Mouse (Mus musculus): Measurements from ENCODE around the gene Palld. TPM values are rescaled to one million over a fixed set of nuclear protein-coding genes. Genes with fewer than 3 reads are reported as not detected.

Gene Palld
- polyA plus RNA-seq, 1 experiment from 2014 or later: 166 TPM

DNA sequence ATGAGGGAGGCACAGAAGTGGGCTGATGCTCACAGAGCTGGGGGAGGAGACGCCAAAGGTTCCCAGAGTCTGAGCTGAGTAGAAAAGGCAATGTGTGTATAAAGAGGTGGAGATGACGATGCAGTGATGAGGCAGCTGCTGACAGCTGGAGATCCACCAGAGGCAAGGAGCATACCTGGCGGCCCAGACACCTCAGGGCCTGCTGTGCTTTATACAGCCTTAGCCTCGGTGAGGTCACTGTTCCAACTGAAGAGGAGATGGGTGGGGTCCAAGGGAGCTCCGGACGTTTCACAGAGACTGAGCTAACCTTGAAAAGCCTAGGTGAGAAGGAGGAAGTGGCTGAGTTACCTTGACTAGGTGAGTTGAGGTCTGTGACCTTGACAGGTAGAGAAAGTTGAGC is 256.8 kb downstream of the Palld start:
- no peak overlapping the region for H3K4me2 ChIP-seq
- no peak overlapping the region for H3K27ac ChIP-seq (replicated peaks)
- H3K4me1 ChIP-seq: peaks cover 61% of the 10 kb centered on the region
- WGBS: 58% methylated on average over 6 of the region's 6 CpGs
- no peak overlapping the region for H3K4me3 ChIP-seq
- no peaks in the 10 kb centered on the region for H3K9me3 ChIP-seq
- ATAC-seq (ENCODE audit: extremely low read depth, insufficient number of reproducible peaks, low FRiP score, low TSS enrichment): no peak
- peaks cover 19% of the 10 kb centered on the region for H3K36me3 ChIP-seq
- no peaks in the 10 kb centered on the region for H3K27me3 ChIP-seq (replicated peaks)
- no peak overlapping the region for H3K9ac ChIP-seq

DNA sequence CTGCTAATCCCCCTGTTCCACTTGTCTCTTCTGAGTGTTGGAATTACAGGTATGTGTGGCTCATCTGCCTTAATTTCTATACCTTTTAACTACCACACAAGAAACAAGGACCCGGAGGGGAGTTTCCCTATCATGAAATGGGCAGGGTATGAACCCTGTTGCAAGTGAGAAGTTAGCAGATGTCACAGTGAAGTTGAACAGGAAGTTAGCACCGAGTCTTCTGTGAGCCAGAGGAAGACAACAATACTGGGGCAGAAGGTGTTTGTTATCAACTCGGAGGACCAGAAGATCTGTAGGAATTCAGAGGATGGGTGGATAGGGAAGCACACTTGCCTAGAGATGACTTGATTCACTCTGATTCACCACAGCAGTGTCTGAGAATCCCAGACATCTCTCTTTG is 259.3 kb downstream of the Palld start:
- no peak overlapping the region for H3K27ac ChIP-seq (replicated peaks)
- no peaks in the 10 kb centered on the region for H3K9me3 ChIP-seq
- H3K4me3 ChIP-seq: no peak overlapping the region
- peaks cover 19% of the 10 kb centered on the region for H3K36me3 ChIP-seq
- no peaks in the 10 kb centered on the region for H3K27me3 ChIP-seq (replicated peaks)
- H3K4me2 ChIP-seq: no peak overlapping the region
- H3K4me1 ChIP-seq: peaks cover 59% of the 10 kb centered on the region
- H3K9ac ChIP-seq: no peak overlapping the region
- no peak for ATAC-seq (ENCODE audit: extremely low read depth, insufficient number of reproducible peaks, low FRiP score, low TSS enrichment)
- WGBS: 47% methylated on average over 3 of the region's 3 CpGs

GRCm38 (mm10) chr8:61642358-61642847 is 260.1 kb downstream of the Palld start:
- Histone ChIP-seq H3K4me3 (no peak overlapping the region), H3K9ac (no peak overlapping the region), H3K36me3 (peaks cover 22% of the 10 kb centered on the region), H3K27ac (replicated peaks) (peak overlapping the region; percentile 66), H3K4me1 (peaks cover 58% of the 10 kb centered on the region), H3K4me2 (no peak overlapping the region), H3K9me3 (no peaks in the 10 kb centered on the region), H3K27me3 (replicated peaks) (no peaks in the 10 kb centered on the region)
- 44% methylated on average over 4 of the region's 4 CpGs for WGBS
- no peak for ATAC-seq (ENCODE audit: extremely low read depth, insufficient number of reproducible peaks, low FRiP score, low TSS enrichment)

- Histone ChIP-seq H3K4me2 (no peak overlapping the region), H3K27me3 (replicated peaks) (no peaks in the 10 kb centered on the region), H3K4me3 (no peak overlapping the region), H3K36me3 (peaks cover 15% of the 10 kb centered on the region; the same call in 1 of the 2 replicates), H3K9me3 (no peaks in the 10 kb centered on the region), H3K27ac (replicated peaks) (no peak overlapping the region), H3K4me1 (peaks cover 57% of the 10 kb centered on the region), H3K9ac (no peak overlapping the region)
- 75% methylated on average over 2 of the region's 2 CpGs for WGBS
- ATAC-seq (ENCODE audit: extremely low read depth, insufficient number of reproducible peaks, low FRiP score, low TSS enrichment): no peak
Observed at GRCm38 (mm10) chr8:61639596-61639995, 262.9 kb downstream of the Palld start.

- WGBS: 43% methylated on average over 3 of the region's 3 CpGs
- Histone ChIP-seq H3K4me1 (peaks cover 62% of the 10 kb centered on the region), H3K4me2 (no peak overlapping the region), H3K36me3 (peaks cover 14% of the 10 kb centered on the region; the same call in 1 of the 2 replicates), H3K9me3 (no peaks in the 10 kb centered on the region), H3K27me3 (replicated peaks) (no peaks in the 10 kb centered on the region), H3K9ac (no peak overlapping the region), H3K27ac (replicated peaks) (peak overlapping the region; percentile 69), H3K4me3 (no peak overlapping the region)
- ATAC-seq (ENCODE audit: extremely low read depth, insufficient number of reproducible peaks, low FRiP score, low TSS enrichment): no peak
Observed at GRCm38 (mm10) chr8:61639008-61639407, 263.5 kb downstream of the Palld start.

DNA sequence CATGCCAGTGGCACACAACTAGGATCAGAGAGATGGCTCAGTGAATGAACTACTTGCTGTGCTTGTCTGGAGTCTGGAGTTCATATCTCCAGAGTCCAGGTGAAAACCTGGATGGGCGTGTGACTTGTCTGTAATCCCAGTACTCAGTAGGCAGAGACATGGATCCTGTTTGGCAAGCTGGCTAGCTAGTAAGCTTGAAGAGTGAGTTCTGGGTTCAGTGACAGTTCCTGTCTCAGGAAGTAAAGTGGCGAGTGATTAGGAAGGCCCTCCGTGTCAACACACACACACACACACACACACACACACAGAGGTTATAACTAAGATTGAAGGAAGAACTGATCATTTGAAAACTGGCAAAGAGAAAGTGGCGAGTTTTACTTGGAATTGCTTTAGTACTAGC is 264.8 kb downstream of the Palld start:
- H3K4me1 ChIP-seq: peaks cover 53% of the 10 kb centered on the region
- no peak for ATAC-seq (ENCODE audit: extremely low read depth, insufficient number of reproducible peaks, low FRiP score, low TSS enrichment)
- WGBS: 67% methylated on average over 4 of the region's 4 CpGs
- no peaks in the 10 kb centered on the region for H3K9me3 ChIP-seq
- no peak overlapping the region for H3K9ac ChIP-seq
- no peak overlapping the region for H3K4me2 ChIP-seq
- H3K27ac ChIP-seq (replicated peaks): no peak overlapping the region
- no peak overlapping the region for H3K4me3 ChIP-seq
- H3K36me3 ChIP-seq: peaks cover 7% of the 10 kb centered on the region; the same call in 1 of the 2 replicates
- no peaks in the 10 kb centered on the region for H3K27me3 ChIP-seq (replicated peaks)

DNA sequence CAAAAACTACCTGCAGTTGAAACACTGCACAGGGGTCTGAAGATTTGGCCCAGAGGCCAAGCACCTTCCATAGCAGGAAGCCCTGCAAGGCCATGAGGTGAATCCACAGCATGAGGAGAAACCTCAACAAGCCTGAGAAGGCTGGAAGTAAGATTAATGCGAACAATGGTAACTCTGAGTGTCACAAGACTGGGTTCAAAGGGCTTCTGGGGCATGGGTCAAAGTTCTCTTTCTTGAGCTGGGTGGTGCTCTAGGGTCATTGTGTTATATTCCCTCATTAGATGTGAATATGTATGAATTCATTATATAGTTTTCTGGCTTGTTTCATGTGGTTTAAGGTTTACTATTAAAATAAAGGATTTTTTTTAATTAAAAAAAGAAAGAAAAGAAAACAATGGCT is 267.7 kb downstream of the Palld start:
- H3K27me3 ChIP-seq (replicated peaks): no peaks in the 10 kb centered on the region
- peaks cover 8% of the 10 kb centered on the region for H3K36me3 ChIP-seq
- no peak overlapping the region for H3K27ac ChIP-seq (replicated peaks)
- no peak overlapping the region for H3K4me2 ChIP-seq
- 74% methylated on average over 1 of the region's 1 CpGs for WGBS
- H3K4me1 ChIP-seq: peaks cover 42% of the 10 kb centered on the region
- H3K9me3 ChIP-seq: no peaks in the 10 kb centered on the region
- no peak overlapping the region for H3K9ac ChIP-seq
- no peak for ATAC-seq (ENCODE audit: extremely low read depth, insufficient number of reproducible peaks, low FRiP score, low TSS enrichment)
- no peak overlapping the region for H3K4me3 ChIP-seq

GRCm38 (mm10) chr8:61632331-61632730 is 270.2 kb downstream of the Palld start:
- 66% methylated on average over 2 of the region's 2 CpGs for WGBS
- Histone ChIP-seq H3K27me3 (replicated peaks) (no peaks in the 10 kb centered on the region), H3K9ac (no peak overlapping the region), H3K36me3 (peaks cover 8% of the 10 kb centered on the region), H3K4me3 (no peak overlapping the region), H3K27ac (replicated peaks) (no peak overlapping the region), H3K4me2 (no peak overlapping the region), H3K9me3 (no peaks in the 10 kb centered on the region), H3K4me1 (peaks cover 19% of the 10 kb centered on the region)
- ATAC-seq (ENCODE audit: extremely low read depth, insufficient number of reproducible peaks, low FRiP score, low TSS enrichment): no peak

- Histone ChIP-seq H3K4me1 (peaks cover 28% of the 10 kb centered on the region), H3K27ac (replicated peaks) (no peak overlapping the region), H3K9me3 (no peaks in the 10 kb centered on the region), H3K27me3 (replicated peaks) (no peaks in the 10 kb centered on the region), H3K4me3 (no peak overlapping the region), H3K36me3 (peaks cover 8% of the 10 kb centered on the region; the same call in 1 of the 2 replicates), H3K9ac (no peak overlapping the region), H3K4me2 (no peak overlapping the region)
- ATAC-seq (ENCODE audit: extremely low read depth, insufficient number of reproducible peaks, low FRiP score, low TSS enrichment): no peak
- WGBS: 44% methylated on average over 1 of the region's 1 CpGs
Observed at GRCm38 (mm10) chr8:61629631-61629968, 272.9 kb downstream of the Palld start.

DNA sequence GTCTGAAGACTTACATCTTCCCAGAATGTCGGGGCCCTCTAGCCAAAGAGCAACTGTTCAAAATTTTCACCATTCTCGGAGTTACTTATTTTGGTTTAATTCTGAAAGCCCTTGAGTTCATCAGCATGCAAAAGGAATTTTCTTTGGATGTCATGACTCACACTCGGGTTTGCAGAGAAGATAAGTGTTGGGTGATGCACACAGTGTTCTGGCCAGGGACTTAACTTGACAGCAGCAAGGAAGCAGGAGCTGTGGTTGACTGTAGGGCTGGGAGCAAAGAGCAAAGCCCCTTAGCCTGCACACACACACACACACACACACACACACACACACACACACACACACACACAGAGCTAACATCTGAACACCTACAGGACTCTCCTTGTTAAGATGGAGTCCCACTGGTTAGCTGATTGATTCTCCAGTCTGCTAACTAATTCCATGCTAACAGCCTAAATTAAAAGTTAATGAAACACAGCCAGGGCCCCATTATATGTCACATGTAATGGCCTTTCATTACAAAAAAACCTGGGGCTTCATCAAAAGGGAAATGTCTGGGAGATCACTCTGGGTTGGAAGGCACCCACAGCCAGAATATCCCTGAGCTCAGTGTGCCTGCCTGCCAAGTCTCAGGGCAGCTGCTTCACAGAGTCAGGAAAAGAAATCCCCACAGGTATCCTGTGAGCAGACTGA is 273.4 kb downstream of the Palld start:
- no peaks in the 10 kb centered on the region for H3K9me3 ChIP-seq
- 60% methylated on average over 3 of the region's 3 CpGs for WGBS
- H3K4me2 ChIP-seq: no peak overlapping the region
- peaks cover 8% of the 10 kb centered on the region; the same call in 1 of the 2 replicates for H3K36me3 ChIP-seq
- H3K27me3 ChIP-seq (replicated peaks): no peaks in the 10 kb centered on the region
- H3K9ac ChIP-seq: no peak overlapping the region
- no peak for ATAC-seq (ENCODE audit: extremely low read depth, insufficient number of reproducible peaks, low FRiP score, low TSS enrichment)
- H3K27ac ChIP-seq (replicated peaks): no peak overlapping the region
- no peak overlapping the region for H3K4me3 ChIP-seq
- peaks cover 27% of the 10 kb centered on the region for H3K4me1 ChIP-seq

DNA sequence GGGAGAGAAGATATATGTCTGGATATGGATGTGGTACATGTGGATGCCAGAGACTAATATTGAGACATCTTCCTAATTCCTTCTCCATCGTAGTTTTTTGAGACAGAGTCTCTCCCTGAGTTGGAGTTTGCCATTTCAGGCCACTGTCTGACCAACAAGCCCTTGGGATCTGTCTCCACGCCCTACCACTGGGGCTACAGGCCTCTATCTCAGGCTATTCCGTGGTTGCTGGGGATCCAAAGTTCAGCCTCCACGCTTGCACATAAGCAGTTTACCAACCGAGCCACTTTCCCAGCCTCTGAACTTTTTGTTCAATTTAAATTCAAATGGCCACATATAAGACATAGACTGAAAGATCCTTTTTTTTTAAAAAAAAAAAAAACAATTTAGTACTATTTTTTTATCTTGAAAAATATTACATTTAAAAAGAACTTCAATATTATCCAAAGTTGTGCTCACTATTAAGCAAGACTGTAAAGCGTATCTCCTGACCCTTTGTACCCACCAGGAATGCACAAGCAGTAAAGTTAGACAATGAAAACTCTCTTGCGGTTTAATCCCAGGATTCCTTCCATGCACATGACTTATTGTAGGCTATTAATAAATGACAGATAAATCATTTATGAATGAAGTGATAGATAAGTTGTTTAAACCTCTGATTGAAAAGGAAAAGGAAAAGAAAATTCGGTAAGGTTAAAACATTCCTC is 276.1 kb downstream of the Palld start:
- Histone ChIP-seq H3K9ac (no peak overlapping the region), H3K4me2 (no peak overlapping the region), H3K27ac (replicated peaks) (no peak overlapping the region), H3K36me3 (peaks cover 8% of the 10 kb centered on the region; the same call in 1 of the 2 replicates), H3K4me1 (peaks cover 29% of the 10 kb centered on the region), H3K27me3 (replicated peaks) (no peaks in the 10 kb centered on the region), H3K4me3 (no peak overlapping the region), H3K9me3 (no peaks in the 10 kb centered on the region)
- ATAC-seq (ENCODE audit: extremely low read depth, insufficient number of reproducible peaks, low FRiP score, low TSS enrichment): no peak
- WGBS: 89% methylated on average over 8 of the region's 8 CpGs

Data from heart, embryonic 13.5 days (tissue).